In genomic region chr1:82287776-82288325, GRCm38 (mm10) we compare ENCODE assay signal across 9 mouse cellular contexts. TPM values are rescaled to one million over a fixed set of nuclear protein-coding genes. Genes with fewer than 3 reads are reported as not detected.
DNase-seq lines count a peak whose midpoint lies in the region; ATAC-seq lines count a peak whose summit lies in the region.
"Had no signal": no experiment of that assay in that cellular context is flagged by ENCODE, and none has a peak within 500 bp of the region (broad histone marks: within the 10 kb centered on the region; RNA-seq: fewer than 3 reads in every experiment).

No protein-coding gene starts in this region.

- no peak for ATAC-seq in lung, embryonic 15.5 days (ENCODE audit: borderline replicate concordance, extremely low read depth, low FRiP score, low TSS enrichment)
- ATAC-seq in forebrain, embryonic 16.5 days: no peak
- no peak for ATAC-seq in hindbrain, embryonic 15.5 days (ENCODE audit: low FRiP score, low read depth)
- no peak for ATAC-seq in midbrain, embryonic 13.5 days
- ATAC-seq in megakaryocyte-erythroid progenitor cell, adult 5-6 weeks (replicated peaks; ENCODE audit: low FRiP score, low TSS enrichment, poor library complexity, severe bottlenecking): no peak

- H3K27ac ChIP-seq in lung, embryonic 15.5 days: peak overlapping the region; percentile 54
- no peak overlapping the region for H3K27ac ChIP-seq in forebrain, embryonic 16.5 days (ENCODE audit: low read length)
- H3K27ac ChIP-seq in hindbrain, embryonic 15.5 days (replicated peaks): no peak overlapping the region
- H3K27ac ChIP-seq in midbrain, embryonic 13.5 days: no peak overlapping the region

- peaks cover 33% of the 10 kb centered on the region for H3K4me1 ChIP-seq in lung, embryonic 15.5 days
- H3K4me1 ChIP-seq in forebrain, embryonic 16.5 days (replicated peaks; ENCODE audit: control insufficient read depth, insufficient read depth, low read length): peaks cover 56% of the 10 kb centered on the region
- H3K4me1 ChIP-seq in hindbrain, embryonic 15.5 days (replicated peaks): peaks cover 70% of the 10 kb centered on the region
- H3K4me1 ChIP-seq in midbrain, embryonic 13.5 days (replicated peaks): peaks cover 69% of the 10 kb centered on the region

- peak overlapping the region; percentile 84 for H3K4me2 ChIP-seq in lung, embryonic 15.5 days
- H3K4me2 ChIP-seq in forebrain, embryonic 16.5 days (ENCODE audit: low read length): peak overlapping the region; percentile 85
- peak overlapping the region; percentile 91 for H3K4me2 ChIP-seq in hindbrain, embryonic 15.5 days
- peak overlapping the region; percentile 82 for H3K4me2 ChIP-seq in midbrain, embryonic 13.5 days (replicated peaks)

- DNase-seq in lung, postnatal 25 days (ENCODE audit: low spot score): no peak
- DNase-seq in urinary bladder, adult 18-20 months (ENCODE audit: low spot score in 2 of 2): no peak
- no peak for DNase-seq in thymus, adult 18-20 months

- 0 out of 2 replicates have a peak, but pooled peaks cover 5% of the 10 kb centered on the region for H3K27me3 ChIP-seq in lung, embryonic 15.5 days
- H3K27me3 ChIP-seq in forebrain, embryonic 16.5 days (replicated peaks; ENCODE audit: control insufficient read depth, insufficient read depth, low read length): no peaks in the 10 kb centered on the region
- no peaks in the 10 kb centered on the region for H3K27me3 ChIP-seq in hindbrain, embryonic 15.5 days
- no peaks in the 10 kb centered on the region for H3K27me3 ChIP-seq in midbrain, embryonic 13.5 days

- peak overlapping the region; percentile 60 for H3K9ac ChIP-seq in lung, embryonic 15.5 days
- peak overlapping the region; percentile 64 for H3K9ac ChIP-seq in forebrain, embryonic 16.5 days (replicated peaks; ENCODE audit: low read depth, low read length)
- H3K9ac ChIP-seq in hindbrain, embryonic 15.5 days: peak overlapping the region; percentile 33; the same call in 1 of the 2 replicates
- no peak overlapping the region; the same call in 1 of the 2 replicates for H3K9ac ChIP-seq in midbrain, embryonic 13.5 days (replicated peaks)

- H3K4me3 ChIP-seq in lung, embryonic 15.5 days: peak overlapping the region; percentile 77
- peak overlapping the region; percentile 49 for H3K4me3 ChIP-seq in forebrain, embryonic 16.5 days (replicated peaks; ENCODE audit: low read length)
- H3K4me3 ChIP-seq in hindbrain, embryonic 15.5 days: peak overlapping the region; percentile 83
- peak overlapping the region; percentile 44 for H3K4me3 ChIP-seq in midbrain, embryonic 13.5 days (replicated peaks)

- 58% methylated on average over 16 of the region's 16 CpGs for WGBS in lung, embryonic 15.5 days
- WGBS in forebrain, embryonic 16.5 days: 86% methylated on average over 16 of the region's 16 CpGs
- 86% methylated on average over 16 of the region's 16 CpGs for WGBS in hindbrain, embryonic 15.5 days
- WGBS in midbrain, embryonic 13.5 days: 96% methylated on average over 16 of the region's 16 CpGs

- H3K9me3 ChIP-seq in lung, embryonic 15.5 days: no peaks in the 10 kb centered on the region
- no peaks in the 10 kb centered on the region for H3K9me3 ChIP-seq in forebrain, embryonic 16.5 days (ENCODE audit: control insufficient read depth, low read length)
- H3K9me3 ChIP-seq in hindbrain, embryonic 15.5 days: no peaks in the 10 kb centered on the region
- no peaks in the 10 kb centered on the region for H3K9me3 ChIP-seq in midbrain, embryonic 13.5 days

- no peaks in the 10 kb centered on the region for H3K36me3 ChIP-seq in lung, embryonic 15.5 days
- H3K36me3 ChIP-seq in forebrain, embryonic 16.5 days (ENCODE audit: control insufficient read depth, insufficient read depth): no peaks in the 10 kb centered on the region
- H3K36me3 ChIP-seq in hindbrain, embryonic 15.5 days: 0 out of 2 replicates have a peak, but pooled peaks cover 4% of the 10 kb centered on the region
- H3K36me3 ChIP-seq in midbrain, embryonic 13.5 days: peaks cover 14% of the 10 kb centered on the region

RNA-seq across cellular contexts. Expression of gene Irs1, which starts 3.4 kb away (rescaled TPM):
- polyA plus RNA-seq in lung, embryonic 15.5 days (2015; fragmentation: Nextera tagmentation; extraction: Ambion mirVana): 11.8 and 12.7 TPM in 2 replicates
- 9.2 and 11.0 TPM in 2 replicates for polyA plus RNA-seq in forebrain, embryonic 16.5 days (2015; fragmentation: Nextera tagmentation; extraction: Ambion mirVana)
- polyA plus RNA-seq in hindbrain, embryonic 15.5 days (2015; fragmentation: Nextera tagmentation; extraction: Ambion mirVana): 9.0 and 9.5 TPM in 2 replicates
- 6.6 and 7.9 TPM in 2 replicates for polyA plus RNA-seq in midbrain, embryonic 13.5 days (2015; fragmentation: Nextera tagmentation; extraction: Ambion mirVana)
- total RNA-seq in megakaryocyte-erythroid progenitor cell, adult 5-6 weeks (2014; fragmentation: Nextera tagmentation): not detected in 2 replicates
- not detected in 2 replicates for total RNA-seq in megakaryocyte-erythroid progenitor cell, adult 5-6 weeks (2017)

RNA-seq across cellular contexts. Expression of gene Rhbdd1, which starts 28.4 kb away (rescaled TPM):
- 10.6 and 11.7 TPM in 2 replicates for polyA plus RNA-seq in lung, embryonic 15.5 days (2015; fragmentation: Nextera tagmentation; extraction: Ambion mirVana)
- polyA plus RNA-seq in forebrain, embryonic 16.5 days (2015; fragmentation: Nextera tagmentation; extraction: Ambion mirVana): 4.6 and 5.8 TPM in 2 replicates
- polyA plus RNA-seq in hindbrain, embryonic 15.5 days (2015; fragmentation: Nextera tagmentation; extraction: Ambion mirVana): 4.0 and 4.1 TPM in 2 replicates
- 4.8 and 6.2 TPM in 2 replicates for polyA plus RNA-seq in midbrain, embryonic 13.5 days (2015; fragmentation: Nextera tagmentation; extraction: Ambion mirVana)
- total RNA-seq in megakaryocyte-erythroid progenitor cell, adult 5-6 weeks (2014; fragmentation: Nextera tagmentation): 7.7 and 10.8 TPM in 2 replicates
- 7.6 and 11.2 TPM in 2 replicates for total RNA-seq in megakaryocyte-erythroid progenitor cell, adult 5-6 weeks (2017)

RNA-seq across cellular contexts. Expression of gene Gm9747, which starts 54.9 kb away (rescaled TPM):
- 35.0 TPM in 2 replicates for polyA plus RNA-seq in lung, embryonic 15.5 days (2015; fragmentation: Nextera tagmentation; extraction: Ambion mirVana)
- 30.1 and 34.5 TPM in 2 replicates for polyA plus RNA-seq in forebrain, embryonic 16.5 days (2015; fragmentation: Nextera tagmentation; extraction: Ambion mirVana)
- 28.3 and 28.8 TPM in 2 replicates for polyA plus RNA-seq in hindbrain, embryonic 15.5 days (2015; fragmentation: Nextera tagmentation; extraction: Ambion mirVana)
- polyA plus RNA-seq in midbrain, embryonic 13.5 days (2015; fragmentation: Nextera tagmentation; extraction: Ambion mirVana): 20.9 and 21.0 TPM in 2 replicates
- not detected in 2 replicates for total RNA-seq in megakaryocyte-erythroid progenitor cell, adult 5-6 weeks (2014; fragmentation: Nextera tagmentation)
- not detected in 2 replicates for total RNA-seq in megakaryocyte-erythroid progenitor cell, adult 5-6 weeks (2017)
- total RNA-seq: heart, postnatal 10 days had no signal
